Mouse (Mus musculus) ovary, adult 18-20 months (tissue): ENCODE results near the gene Gjb5.

Source experiments
- DNase-seq: peaks from one replicate; pipeline ENCODE4 v3.0.0; 2022; ENCODE audit warnings: low spot score, mixed read lengths

The Gjb5 gene

DNA sequence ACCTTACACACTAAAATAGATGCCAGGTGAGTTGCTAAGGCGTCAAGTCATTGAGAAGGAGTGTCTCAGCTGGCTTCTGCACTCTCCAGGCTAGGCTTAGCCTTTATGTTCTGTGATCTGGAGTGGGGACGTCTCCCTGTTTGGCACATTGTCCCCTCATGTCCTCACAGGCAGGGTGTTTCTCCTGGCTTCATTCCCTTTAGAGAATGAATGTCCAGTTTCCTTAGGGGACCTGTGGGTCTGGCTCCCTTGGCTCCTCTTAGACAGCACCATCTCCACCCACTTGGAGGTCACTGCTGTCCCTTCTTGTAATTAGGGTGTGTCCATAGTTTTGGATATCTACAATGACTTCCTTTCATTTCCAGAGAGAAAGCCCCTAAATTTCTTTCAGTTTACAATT is 51.1 kb downstream of the Gjb5 start:
- no peak for DNase-seq
